Mouse (Mus musculus): ENCODE data around the gene Cep170b.

The Cep170b gene

DNA sequence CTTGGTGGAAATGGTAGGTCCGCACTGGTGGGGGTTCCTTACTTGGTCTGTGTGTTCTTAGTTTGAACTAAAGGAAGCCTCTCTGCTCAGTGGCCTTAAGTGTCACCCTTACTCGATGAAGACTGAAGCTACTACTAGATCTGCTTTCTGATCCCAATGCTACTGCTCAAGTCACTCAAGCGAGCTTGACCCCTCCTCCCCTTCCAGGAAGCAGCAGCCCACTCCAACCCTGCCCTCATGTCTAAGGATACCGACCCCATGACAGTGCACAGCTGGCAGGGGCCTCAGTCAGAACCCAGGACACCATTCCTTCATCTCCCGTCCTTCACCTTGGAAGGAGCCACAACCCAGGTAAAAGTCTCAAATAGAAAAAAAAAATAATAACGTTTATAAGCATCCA, at the start of gene Cep170b:
Gene Cep170b (plus strand): TSS at position 240 of the 400 bp plus-strand sequence.
- DNase-seq (ENCODE audit: low spot score) = no peak

DNA sequence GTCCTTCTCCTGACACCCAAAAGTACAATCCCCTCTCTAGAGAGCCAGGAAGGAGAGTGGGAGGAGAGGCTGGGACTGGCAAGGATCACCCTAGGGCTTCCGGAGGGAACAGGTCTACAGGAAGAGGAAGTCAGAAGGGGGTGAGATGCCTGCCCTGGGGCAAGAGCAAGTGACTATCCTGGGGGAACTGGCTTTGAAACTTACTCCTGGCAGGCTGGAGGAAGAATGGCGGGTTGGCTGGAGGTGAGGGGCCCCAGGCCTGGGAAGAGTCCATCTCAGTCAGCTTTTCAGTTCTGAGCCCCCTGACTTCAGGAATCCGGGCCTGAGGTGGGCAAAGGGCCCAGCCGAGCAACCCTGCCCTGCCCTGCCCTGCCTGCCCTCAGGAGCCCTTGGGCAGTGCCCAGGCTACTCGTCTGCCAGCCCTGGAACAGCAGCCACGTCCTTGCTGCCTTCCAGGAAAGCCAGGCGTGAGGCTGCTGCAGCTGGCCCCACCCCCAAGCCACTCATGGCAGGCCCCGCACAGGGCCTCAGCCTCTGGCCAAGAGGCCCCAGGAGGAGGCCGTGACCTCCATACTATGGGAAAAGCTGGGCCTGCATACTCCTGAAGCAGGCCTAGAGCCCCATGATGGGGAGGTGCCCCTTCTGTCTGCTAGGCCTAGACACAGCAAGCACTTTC, 49.4 kb upstream of the Cep170b start:
- no peak for DNase-seq (ENCODE audit: low spot score)

DNA sequence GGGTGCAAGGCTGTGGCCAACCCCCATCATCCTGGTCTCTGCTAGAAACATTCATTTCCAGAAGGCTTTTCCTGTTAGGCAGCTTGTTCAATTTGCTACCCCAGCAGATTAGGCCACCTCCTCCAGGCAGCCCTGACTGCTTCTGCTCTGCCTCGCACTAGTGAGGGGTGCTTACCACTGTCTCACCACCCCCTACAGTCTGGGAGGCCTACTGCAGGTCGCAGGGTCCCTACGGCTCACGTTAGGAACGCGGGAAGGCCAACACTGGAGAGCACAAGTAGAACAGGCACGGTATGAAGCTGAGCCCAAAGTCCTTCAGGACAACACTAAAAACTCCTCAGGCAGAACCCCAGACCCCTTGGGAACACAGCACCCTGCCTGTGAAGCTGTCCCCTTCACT, 48.4 kb upstream of the Cep170b start:
- DNase-seq (ENCODE audit: low spot score) = no peak

DNA sequence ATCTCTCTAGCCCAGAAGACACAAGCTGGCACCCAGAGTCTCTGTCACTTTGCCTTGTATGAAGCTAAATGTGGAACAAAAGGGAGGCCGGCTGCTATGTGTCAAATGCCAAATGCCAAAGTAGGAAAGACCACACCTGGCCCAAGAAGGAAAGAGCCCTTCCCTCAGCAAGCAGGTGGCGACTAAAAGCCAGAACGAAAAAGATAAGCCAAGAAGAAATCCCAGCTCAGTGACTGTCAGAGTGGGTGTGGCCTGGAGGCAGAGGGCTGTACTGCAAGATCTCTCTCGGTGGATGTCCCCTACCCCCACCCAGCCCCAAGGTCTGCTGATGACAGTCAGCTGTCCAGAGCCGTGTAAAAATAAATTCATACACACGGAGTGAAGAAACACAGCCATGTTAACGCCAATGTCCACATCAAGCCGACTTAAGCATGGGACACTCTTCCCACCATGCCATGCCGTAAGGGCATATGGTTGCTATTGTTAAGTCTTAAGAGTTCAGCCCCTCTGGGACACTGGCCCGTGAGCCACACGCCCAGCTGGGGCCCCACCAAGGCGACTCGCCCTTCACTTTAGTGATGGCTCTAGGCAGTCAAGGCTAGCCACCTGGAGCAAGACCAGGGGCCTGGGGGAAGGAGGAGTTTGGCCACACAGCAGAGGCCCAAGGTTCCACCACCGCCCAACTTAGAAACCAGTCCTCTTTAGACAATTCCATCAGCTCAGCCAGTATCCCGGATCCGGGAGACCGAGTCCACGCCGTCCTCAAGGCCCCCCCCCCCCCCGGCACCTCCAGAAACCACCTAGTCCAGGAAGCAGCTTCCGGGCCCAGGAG, 47.3 kb upstream of the Cep170b start:
- DNase-seq (ENCODE audit: low spot score) = no peak

DNA sequence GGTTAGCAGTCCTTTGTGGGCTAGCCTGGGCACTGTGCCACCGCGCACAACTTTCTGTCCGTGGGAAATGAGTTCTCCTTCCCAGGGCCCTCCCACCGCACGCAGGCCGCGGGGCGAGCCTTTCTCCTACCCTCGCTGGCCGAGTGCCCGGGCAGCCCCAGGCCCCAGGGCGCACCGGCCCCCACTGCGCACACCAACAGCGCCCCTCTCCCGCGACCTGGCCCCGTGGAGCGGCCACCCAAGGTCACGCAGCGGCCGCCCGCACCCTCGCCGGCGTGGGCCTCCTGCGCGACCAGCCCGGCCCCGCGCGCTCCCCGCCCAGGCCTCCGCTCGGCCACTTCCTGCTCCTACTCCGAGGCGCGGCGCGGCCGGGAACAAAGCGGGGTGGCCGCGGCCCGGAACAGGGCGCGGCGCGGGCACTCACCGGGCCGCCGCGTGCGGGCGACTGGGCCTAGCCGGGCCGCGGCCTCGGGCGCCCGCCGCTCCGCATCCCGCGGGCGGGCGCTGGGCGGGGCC, 46.6 kb upstream of the Cep170b start:
- no peak for DNase-seq (ENCODE audit: low spot score)

DNA sequence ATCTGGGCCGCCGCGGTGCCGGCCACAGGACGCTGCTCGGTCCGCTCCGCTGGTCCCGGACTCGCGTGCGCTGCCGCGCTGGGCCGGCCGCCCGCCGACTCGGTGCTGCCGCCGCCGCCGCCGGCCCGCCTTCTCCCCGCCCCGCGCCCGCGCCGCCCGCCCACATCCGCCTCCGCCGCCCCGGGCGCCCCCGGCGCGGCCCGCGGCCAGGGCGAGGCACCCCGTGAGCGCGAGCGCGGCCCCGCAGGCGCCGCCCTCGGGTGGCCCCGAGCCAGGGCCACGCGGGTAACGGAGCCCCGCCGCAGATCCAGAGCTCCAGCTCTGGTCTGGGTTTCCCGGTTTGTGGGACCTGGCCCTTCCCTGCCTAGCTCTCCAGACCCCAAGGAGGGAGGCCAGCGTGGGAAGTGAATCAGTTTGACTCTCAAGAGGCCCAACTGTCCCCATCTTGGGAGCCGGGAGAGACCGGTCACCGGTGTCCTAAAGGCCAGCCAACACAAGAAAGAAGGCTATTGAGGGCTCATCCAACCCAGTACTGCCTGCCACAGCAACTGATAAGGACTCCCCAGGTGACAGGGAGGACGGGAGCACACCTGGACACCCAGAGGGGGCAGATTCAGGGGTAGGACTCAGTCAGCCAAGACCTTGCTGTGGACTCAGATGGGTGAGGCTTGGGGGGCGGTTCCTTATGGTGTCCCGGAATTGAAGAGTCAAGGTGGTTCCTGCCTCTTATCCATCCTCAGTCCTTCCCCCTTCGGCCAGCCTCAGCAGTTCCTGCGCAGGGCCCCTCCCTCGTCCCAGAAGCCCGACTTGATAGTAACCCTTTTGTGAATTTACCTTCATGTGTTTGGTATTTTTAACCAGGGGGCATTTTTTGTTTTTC, 45.9 kb upstream of the Cep170b start, which contains the start of gene Akt1:
Gene Akt1 (minus strand): TSS at position 753 of the 880 bp plus-strand sequence.
- DNase-seq (ENCODE audit: low spot score) = no peak

DNA sequence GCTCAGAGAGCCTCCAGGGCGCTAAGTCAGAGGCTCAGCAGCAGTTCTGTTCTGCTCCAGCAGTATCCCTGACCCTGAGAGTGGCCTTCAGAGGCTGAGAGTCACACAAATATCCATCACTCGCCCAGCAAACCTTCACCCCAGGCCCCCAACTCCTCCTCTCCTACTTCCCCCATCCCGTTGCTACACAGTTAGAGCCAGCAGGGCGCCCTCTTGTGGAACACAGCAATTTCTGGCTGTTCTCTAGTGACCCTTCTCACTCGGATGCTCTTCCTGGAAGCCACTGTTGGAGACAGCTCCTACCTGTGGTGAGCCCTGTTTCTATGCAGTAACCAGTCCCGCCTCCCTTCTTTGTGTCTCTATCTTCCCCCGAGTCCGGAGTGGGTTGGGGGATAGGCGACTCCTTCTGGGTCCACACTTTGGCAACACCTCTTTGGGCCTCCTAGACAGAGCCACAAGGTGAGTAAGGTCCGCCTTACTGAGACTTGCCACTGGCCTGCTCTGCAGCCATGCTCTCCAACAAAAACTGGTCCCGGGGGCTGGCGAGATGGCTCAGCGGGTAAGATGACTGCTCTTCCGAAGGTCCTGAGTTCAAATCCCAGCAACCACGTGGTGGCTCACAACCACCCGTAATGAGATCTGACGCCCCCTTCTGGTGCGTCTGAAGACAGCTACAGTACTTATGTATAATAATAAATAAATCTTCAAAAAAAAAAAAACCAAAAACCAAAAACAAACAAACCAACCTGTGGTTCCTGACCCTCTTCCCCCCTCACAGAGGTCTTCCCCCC, 44.8 kb upstream of the Cep170b start:
- peak; percentile 71 for DNase-seq (ENCODE audit: low spot score)

DNA sequence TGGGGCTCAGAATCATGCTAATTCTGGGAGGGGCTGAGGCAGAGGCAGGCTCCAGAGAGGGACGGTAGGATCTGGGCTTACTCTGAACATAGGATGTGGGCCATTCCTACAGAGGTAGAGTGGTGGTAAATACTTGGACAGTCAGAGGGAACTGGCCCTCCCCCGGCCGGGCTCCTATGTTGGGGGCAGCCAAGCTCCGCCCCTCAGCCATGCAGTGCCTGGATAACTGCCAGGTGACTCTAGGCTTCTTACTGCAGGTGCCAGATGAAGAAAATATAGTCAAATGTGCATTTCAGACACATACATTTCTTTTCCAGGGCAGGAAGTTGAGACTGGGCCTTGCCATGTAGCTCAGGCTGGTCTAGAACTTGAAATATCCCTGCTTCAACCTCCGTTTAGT, 43.2 kb upstream of the Cep170b start:
- no peak for DNase-seq (ENCODE audit: low spot score)

DNA sequence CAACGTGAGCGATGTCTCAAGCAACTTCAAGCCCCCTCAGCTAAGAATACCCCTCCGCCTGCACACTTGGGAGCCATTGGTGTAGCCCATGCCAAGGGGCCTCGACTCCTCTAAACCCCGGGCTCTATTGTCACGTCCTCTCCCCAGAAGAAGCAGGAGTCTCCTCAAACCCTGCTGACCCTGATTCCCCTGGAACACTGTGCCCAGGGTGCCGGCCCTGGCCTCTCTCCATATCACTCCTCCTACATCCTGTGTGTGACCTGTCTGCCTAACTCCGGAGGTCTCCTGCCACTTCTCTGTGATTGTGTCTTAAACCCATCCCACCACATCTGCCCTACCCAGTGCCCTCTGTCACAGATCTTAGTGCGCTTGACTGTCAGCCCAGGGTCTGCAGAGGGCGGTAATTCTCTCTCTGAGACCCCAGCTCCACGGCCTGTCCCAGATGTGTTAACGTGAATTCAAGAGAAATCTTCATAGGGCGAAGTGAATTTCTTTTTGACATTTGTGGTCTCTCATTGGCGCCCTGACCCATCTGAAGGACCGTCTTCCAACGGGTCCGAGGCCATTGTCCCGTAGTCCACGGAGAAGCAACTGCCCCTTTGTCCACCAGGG, 42.2 kb upstream of the Cep170b start:
- no peak for DNase-seq (ENCODE audit: low spot score)

DNA sequence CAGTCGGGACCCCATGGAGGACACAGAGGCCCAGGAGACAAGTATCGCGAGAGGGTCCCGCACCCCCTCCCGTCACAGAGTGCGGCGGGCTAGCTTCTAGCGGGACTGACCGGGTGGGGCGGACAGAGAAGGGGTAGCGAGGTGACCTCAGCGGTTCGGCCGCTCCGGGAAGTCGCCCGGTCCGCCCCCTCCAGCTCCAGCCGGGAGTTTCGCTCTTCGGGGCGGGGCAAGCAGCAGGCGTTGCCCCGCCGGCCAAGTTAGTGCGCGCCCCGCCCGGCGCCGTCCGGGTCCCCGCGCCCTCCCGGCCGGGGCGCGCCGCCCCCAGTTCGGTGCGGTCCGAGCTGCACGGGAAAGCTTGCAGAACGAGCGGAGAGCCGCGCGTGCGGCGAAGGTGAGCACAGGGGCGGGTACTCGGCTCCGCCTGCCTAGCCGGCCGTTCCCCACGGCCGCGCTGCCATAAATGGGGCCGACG, 41.7 kb upstream of the Cep170b start, which contains the start of gene Zbtb42:
Gene Zbtb42 (plus strand): TSS at position 274 of the 472 bp plus-strand sequence.
- DNase-seq (ENCODE audit: low spot score) = no peak

DNA sequence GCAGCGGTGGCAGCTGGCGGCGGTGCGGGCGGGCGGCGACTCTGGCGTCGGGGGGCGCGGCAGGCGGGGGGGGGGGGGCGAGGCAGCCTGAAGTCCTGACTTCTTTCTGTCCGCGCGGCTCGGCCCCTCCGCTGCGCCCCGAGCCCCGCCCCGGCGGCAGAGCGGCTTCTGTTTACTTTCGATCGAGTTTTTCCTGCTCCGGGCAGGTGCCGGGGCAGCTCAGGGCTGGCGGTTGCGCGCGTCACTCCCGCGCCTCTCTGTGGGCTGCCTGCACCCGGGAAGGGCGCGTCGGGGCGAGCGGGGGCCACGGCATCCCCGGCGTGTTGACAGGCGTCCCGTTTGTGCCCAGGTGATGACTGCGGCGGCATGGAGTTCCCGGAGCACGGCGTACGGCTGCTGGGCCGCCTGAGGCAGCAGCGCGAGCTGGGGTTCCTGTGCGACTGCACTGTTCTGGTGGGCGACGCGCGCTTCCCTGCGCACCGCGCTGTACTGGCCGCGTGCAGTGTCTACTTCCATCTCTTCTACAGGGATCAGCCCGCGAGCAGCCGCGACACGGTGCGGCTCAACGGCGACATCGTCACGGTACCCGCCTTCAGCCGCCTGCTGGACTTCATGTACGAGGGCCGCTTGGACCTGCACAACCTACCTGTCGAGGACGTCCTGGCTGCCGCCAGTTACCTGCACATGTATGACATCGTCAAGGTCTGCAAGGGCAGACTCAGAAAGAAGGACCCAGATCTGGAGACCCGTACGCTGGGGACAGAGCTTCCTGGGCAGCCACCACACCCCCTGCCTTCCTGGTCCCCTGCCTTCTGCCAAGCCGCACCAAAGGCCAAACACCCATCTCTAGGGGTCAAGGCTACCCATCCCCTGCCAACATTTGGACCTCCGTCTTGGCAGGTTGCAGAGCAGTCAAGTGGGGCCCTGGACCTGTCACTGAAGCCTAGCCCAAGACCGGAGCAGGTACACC, 40.9 kb upstream of the Cep170b start:
- DNase-seq (ENCODE audit: low spot score) = no peak

DNA sequence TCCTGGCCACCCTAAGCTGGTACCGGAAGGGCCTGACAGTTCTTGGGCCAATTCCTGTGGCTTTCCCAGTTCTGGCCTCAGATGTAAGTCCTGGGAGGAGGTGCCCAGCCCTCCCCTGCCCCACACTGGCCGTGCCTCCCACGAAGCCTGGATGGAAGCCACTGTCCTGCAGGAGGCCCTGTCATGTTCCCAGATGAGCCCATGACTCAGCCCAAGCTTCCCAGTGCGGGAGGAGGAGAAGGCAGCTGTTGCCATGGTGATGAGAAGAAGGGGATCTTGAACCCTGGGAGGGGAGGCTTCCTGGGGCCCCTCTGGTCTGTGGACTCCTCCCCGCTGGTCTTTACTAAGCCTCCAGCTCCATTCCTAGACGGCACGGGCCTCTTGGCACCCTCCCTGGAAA, 36.9 kb upstream of the Cep170b start:
- DNase-seq (ENCODE audit: low spot score) = no peak

DNA sequence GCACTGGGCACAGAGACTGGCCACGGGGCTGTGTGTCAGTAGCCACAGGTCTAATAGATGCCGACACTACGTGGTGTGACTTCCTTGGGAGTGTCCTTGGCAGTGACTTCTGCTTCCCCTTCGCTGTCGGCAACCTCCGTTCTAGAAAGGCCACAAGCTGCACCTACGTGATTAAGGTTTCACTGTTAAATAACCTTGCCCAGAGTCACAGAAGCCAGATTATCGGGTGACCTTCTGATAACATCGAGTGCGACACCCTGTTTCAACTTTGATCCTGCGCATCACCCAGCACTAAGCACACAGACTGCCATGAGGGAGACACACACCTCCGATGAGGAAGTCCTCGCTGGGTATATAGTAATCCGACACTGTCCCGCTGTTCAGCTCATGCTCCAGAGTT, 31.8 kb upstream of the Cep170b start:
- DNase-seq (ENCODE audit: low spot score) = no peak

DNA sequence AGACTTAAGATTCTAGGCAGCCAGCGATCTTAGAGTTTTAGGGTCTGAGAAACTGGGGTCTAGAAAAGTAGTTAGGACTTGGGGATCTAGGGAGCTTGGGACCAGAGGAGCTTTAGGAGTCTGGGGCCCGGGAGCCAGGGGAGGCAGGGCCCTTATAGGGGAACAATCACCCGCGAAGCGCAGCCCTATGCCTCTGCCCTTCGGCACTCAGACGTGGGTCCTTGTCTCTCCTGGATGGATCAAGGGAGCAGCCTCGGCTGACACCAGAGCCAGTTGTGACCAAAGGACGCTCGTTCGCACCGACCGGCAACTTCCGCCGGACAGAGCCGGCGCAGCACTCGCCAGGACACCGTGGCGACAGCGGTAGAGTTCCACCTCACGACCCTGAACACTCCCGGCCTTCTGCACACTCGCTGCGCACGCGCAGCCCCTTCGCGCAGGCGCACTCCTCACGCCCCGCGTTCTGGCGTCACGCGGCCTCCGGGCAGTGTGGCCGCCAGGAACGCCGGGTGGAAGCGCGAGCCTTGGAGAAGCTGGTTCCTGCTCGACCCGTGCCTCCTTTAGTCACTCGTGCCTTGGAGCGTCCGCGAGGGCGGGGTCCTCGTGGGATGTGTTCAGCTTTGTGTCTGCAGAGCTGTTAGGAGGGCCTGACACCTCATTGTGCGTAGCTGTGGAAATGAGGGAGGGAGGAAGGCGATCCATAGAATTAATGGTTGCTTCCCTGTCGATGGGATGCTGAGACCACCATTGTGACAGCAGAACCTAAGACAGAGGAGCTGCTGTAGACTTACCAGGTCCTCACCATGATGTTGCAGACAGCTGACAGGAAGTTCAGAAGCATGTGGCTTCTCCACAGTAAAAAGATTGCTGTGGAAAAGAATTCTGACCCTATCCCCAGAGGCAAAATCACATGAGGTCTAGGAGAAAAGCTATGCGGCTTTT, 26.8 kb upstream of the Cep170b start:
- peak; percentile 91 for DNase-seq (ENCODE audit: low spot score)

DNA sequence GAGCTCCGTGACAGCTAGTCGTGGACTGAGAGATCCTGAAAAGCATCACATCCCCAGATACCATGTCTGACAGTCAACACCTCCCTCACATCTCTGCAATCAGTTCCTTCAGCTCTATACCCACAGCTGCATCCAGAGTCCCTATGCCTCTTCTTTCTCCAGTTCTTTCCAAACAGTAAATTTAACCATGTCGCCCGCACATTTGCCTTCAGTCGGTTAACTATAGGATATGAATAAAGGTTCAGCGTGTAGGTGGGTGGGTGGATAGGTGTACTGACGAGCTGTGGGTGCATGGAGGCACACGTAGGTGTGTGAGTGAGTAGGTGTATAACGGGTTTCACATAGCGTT, 26.2 kb upstream of the Cep170b start:
- DNase-seq (ENCODE audit: low spot score) = no peak

DNA sequence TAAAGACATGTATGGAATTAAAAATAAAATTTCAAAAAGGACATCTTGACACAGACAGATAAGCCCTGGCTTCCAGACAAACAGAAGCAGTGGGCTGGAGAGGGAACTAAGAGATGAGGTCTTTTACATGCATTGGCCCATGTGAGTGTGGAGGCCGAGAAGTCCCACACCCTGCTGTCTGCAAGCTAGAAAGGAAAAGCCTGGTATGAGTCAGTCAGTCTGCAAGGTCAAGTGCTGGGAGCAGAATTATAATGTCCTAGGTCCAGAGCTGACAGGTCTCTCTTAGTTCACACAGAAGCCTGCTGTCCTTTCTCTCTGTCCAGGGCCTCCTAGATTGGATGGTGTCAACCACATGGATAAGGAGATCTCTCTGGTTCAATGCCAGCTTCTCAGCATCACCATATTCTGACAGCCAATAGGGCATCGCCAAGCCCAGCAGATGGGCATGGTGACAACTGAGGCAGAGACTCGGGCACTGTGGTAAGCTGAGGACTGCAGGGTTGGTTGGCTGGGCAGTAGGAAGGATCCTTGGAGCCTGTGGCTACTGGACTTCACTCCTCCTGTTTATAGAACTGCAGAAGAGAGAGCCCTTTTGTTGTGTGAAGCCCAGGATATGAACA, 23.3 kb upstream of the Cep170b start:
- DNase-seq (ENCODE audit: low spot score) = no peak

DNA sequence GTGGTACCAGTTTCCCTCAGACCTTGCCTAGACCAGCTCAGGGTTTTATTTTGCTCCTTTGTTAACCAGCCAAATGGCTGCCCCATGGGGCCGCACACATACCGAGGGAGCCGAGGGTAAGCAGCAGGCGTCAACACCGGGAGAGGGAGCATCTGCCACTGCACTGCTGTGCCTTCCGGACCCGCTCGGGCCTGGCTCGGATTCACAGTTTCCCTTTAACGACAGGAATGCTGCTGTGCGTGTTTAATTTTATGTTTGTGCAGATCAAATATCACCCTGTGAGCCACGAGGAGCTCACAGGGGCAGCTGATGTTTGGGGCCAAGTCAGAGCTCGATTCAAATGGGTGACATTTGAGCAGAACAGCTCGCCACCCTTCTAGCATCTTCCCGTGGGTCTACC, 19.7 kb upstream of the Cep170b start:
- DNase-seq (ENCODE audit: low spot score) = no peak
